Mouse (Mus musculus): ENCODE data around the gene Oxnad1.

Oxnad1 gene

GRCm38 (mm10) chr14:32145809-32146511, 60.8 kb downstream of the Oxnad1 start:
- DNase-seq = no peak

DNA sequence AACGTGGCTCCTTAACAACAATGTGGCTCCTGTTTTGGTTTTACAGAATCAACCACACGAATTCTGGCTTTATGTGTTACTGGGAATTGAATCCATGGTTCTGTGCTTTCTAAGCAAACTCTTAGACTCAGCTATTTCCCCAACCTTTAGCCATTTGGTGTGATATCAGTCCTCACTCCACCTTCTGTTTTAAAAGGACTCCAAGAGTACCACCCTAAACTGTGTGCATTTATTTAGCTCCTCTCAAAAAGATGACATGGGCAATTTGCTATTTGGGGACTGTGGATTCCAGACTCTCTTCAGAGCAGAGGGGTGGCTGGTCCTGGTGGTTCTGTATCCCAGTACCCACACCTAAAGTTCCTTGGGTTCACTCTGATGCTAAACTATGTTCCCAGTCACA, 61.4 kb downstream of the Oxnad1 start:
- DNase-seq = no peak

DNA sequence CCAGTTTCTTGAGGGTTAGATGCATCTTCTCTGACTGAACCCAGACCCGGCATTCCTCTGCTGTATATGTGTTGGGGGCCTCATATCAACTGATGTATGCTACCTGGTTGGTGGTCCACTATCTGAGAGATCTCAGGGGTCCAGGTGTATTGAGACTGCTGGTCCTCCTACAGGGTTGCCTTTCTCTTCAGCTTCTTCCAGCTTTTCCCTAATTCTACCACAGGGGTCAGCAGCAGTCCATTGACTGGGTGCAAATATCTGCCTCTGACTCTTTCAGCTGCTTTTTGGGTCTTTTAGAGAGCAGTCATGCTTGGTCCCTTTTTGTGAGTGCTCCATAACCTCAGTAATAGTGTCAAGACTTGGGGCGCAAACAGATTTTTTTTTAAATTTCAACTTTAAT, 65.7 kb downstream of the Oxnad1 start:
- no peak for DNase-seq

GRCm38 (mm10) chr14:32152243-32152965, 67.2 kb downstream of the Oxnad1 start:
- DNase-seq = no peak

Measured in lung, postnatal 14 days (tissue).